Comparison of ENCODE assay signal across 8 mouse cellular contexts in genomic region chr11:31871135-31871541, GRCm38 (mm10). TPM values are rescaled to one million over a fixed set of nuclear protein-coding genes. Genes with fewer than 3 reads are reported as not detected.
DNase-seq lines count a peak whose midpoint lies in the region; ATAC-seq and TF ChIP-seq lines count a peak whose summit lies in the region.

No protein-coding gene starts in this region.

- DNase-seq in MEL (ENCODE audit: low read depth, low spot score) = peak; percentile 64
- DNase-seq in cerebellum, adult 11 months = peak; percentile 63
- DNase-seq in forebrain, embryonic 14.5 days (ENCODE audit: low spot score) = peak; percentile 59
- DNase-seq in heart, postnatal 36 days = peak; percentile 51 to 67
- peak; percentile 64 to 68 for DNase-seq in layer of hippocampus, postnatal 10 days (ENCODE audit: low spot score in 2 of 2)
- peak; percentile 51 for DNase-seq in lung, postnatal 0 days (ENCODE audit: low spot score)
- peak; percentile 38 for DNase-seq in right cerebral cortex, postnatal 25 days
- DNase-seq in urinary bladder, postnatal 4 days (ENCODE audit: low spot score in 2 of 2) = peak; percentile 40 to 62

- H3K27me3 ChIP-seq in MEL (ENCODE audit: control insufficient read depth in 1 of 2, insufficient read depth in 2 of 2, low read length in 2 of 2) = no peaks in the 10 kb centered on the region
- no peaks in the 10 kb centered on the region for H3K27me3 ChIP-seq in forebrain, embryonic 14.5 days (replicated peaks; ENCODE audit: control insufficient read depth, insufficient read depth, low read length)
- no peaks in the 10 kb centered on the region for H3K27me3 ChIP-seq in lung, postnatal 0 days (replicated peaks; ENCODE audit: insufficient read depth, low read length)

- TF ChIP-seq RAD21 in MEL (IDR thresholded peaks at IDR 0.05; ENCODE audit: low read depth, low read length) = no peak

- H3K36me3 ChIP-seq in MEL (ENCODE audit: control insufficient read depth in 1 of 2, insufficient read depth in 2 of 2, low read length in 2 of 2) = peaks cover 0 to 25% of the 10 kb centered on the region in 2 experiments; a peak in 2 of 4 replicates
- H3K36me3 ChIP-seq in forebrain, embryonic 14.5 days (ENCODE audit: control insufficient read depth, insufficient read depth, low read length) = no peaks in the 10 kb centered on the region
- no peaks in the 10 kb centered on the region for H3K36me3 ChIP-seq in lung, postnatal 0 days (ENCODE audit: insufficient read depth, low read length)

- H3K9me3 ChIP-seq in MEL (replicated peaks; ENCODE audit: insufficient read depth, low read length) = no peaks in the 10 kb centered on the region
- H3K9me3 ChIP-seq in forebrain, embryonic 14.5 days (replicated peaks; ENCODE audit: control insufficient read depth, low read length) = no peaks in the 10 kb centered on the region
- no peaks in the 10 kb centered on the region for H3K9me3 ChIP-seq in lung, postnatal 0 days (ENCODE audit: low read length)

- peak overlapping the region; percentile 83 for H3K9ac ChIP-seq in MEL (ENCODE audit: control insufficient read depth, low read depth, low read length, poor library complexity, severe bottlenecking)
- peak overlapping the region; percentile 93 for H3K9ac ChIP-seq in forebrain, embryonic 14.5 days (ENCODE audit: low read length)
- H3K9ac ChIP-seq in lung, postnatal 0 days (replicated peaks; ENCODE audit: low read depth) = peak overlapping the region; percentile 89

- H3K4me2 ChIP-seq in forebrain, embryonic 14.5 days (ENCODE audit: low read length) = peak overlapping the region; percentile 71
- H3K4me2 ChIP-seq in lung, postnatal 0 days (replicated peaks; ENCODE audit: low read depth, low read length) = peak overlapping the region; percentile 85

- intact Hi-C loops in heart, postnatal 36 days (cut with DNase I) = loop anchor here (2.0 to 5.0 kb wide), 3 partner anchors 30 to 194 kb away; no protein-coding TSS in a partner anchor

- peaks cover 13 to 19% of the 10 kb centered on the region in 2 experiments for H3K4me1 ChIP-seq in MEL (ENCODE audit: control insufficient read depth in 1 of 2, insufficient read depth in 2 of 2, low read length in 2 of 2)
- peaks cover 21% of the 10 kb centered on the region for H3K4me1 ChIP-seq in forebrain, embryonic 14.5 days (ENCODE audit: control insufficient read depth, insufficient read depth, low read length)
- peaks cover 14% of the 10 kb centered on the region; the same call in 1 of the 2 replicates for H3K4me1 ChIP-seq in lung, postnatal 0 days (ENCODE audit: insufficient read depth, low read depth, low read length)

- ATAC-seq in forebrain, embryonic 14.5 days = peak; percentile 9
- ATAC-seq in lung, postnatal 0 days = no peak; the same call in none of the 2 replicates

- under 1% methylated on average over 21 of the region's 21 CpGs for WGBS in forebrain, embryonic 14.5 days
- WGBS in lung, postnatal 0 days = 0% methylated on average over 15 of the region's 21 CpGs

- TF ChIP-seq EP300 in MEL (IDR thresholded peaks at IDR 0.05; ENCODE audit: low read depth in 1 of 2, low read length in 2 of 2) = no peak; a peak in 1 of 4 replicates
- no peak for TF ChIP-seq EP300 in lung, postnatal 0 days (IDR thresholded peaks at IDR 0.05)

- H3K27ac ChIP-seq in MEL (ENCODE audit: control insufficient read depth, low read depth, low read length) = peak overlapping the region; percentile 5; the same call in 1 of the 2 replicates
- peak overlapping the region; percentile 94 for H3K27ac ChIP-seq in forebrain, embryonic 14.5 days (ENCODE audit: low read depth, low read length)
- H3K27ac ChIP-seq in lung, postnatal 0 days (ENCODE audit: low read length) = peak overlapping the region; percentile 90

- peak overlapping the region; percentile 83 to 92 for H3K4me3 ChIP-seq in MEL (ENCODE audit: control insufficient read depth in 1 of 2, insufficient read depth in 1 of 2, low read depth in 2 of 2, low read length in 2 of 2)
- H3K4me3 ChIP-seq in forebrain, embryonic 14.5 days (ENCODE audit: low read depth, low read length) = peak overlapping the region; percentile 79
- peak overlapping the region; percentile 88 for H3K4me3 ChIP-seq in lung, postnatal 0 days (ENCODE audit: low read depth, low read length)

- no peak for TF ChIP-seq CTCF in MEL (IDR thresholded peaks at IDR 0.05 in 2 of 3, conservative IDR thresholded peaks at IDR 0.05 in 1 of 3; ENCODE audit: control insufficient read depth in 1 of 3, insufficient read depth in 1 of 3, low read depth in 2 of 3, low read length in 3 of 3, poor library complexity in 1 of 3, severe bottlenecking in 1 of 3)
- TF ChIP-seq CTCF in lung, postnatal 0 days (IDR thresholded peaks at IDR 0.05) = peak; percentile 18; the same call in 1 of the 2 replicates

- H3K79me2 ChIP-seq in MEL (ENCODE audit: control insufficient read depth, insufficient read depth, low read length, poor library complexity) = peaks cover 12% of the 10 kb centered on the region

- TF ChIP-seq POLR2A in MEL (IDR thresholded peaks at IDR 0.05; ENCODE audit: control insufficient read depth in 1 of 2, insufficient read depth in 1 of 2, low read depth in 1 of 2, low read length in 2 of 2, poor library complexity in 1 of 2) = no peak

TF ChIP-seq in MEL, 35 proteins besides CTCF, POLR2A, EP300 and RAD21:
- TF ChIP-seq MAFK (IDR thresholded peaks at IDR 0.05; ENCODE audit: borderline replicate concordance, low read depth, low read length) (no peak), HCFC1 (IDR thresholded peaks at IDR 0.05; ENCODE audit: low read depth, low read length) (no peak), ZC3H11A (IDR thresholded peaks at IDR 0.05; ENCODE audit: low read depth, low read length) (no peak), POLR2AphosphoS2 (IDR thresholded peaks at IDR 0.05; ENCODE audit: low read length) (no peak), UBTF (IDR thresholded peaks at IDR 0.05; ENCODE audit: borderline replicate concordance, insufficient read depth, low read depth, low read length) (no peak), MYC (IDR thresholded peaks at IDR 0.05; ENCODE audit: low read depth, low read length) (no peak), GATA1 (IDR thresholded peaks at IDR 0.05; ENCODE audit: low read depth, low read length) (no peak), SIN3A (IDR thresholded peaks at IDR 0.05; ENCODE audit: low read length) (no peak; the same call in 1 of the 2 replicates), ZNF384 (IDR thresholded peaks at IDR 0.05; ENCODE audit: low read depth, low read length) (no peak), ELF1 (IDR thresholded peaks at IDR 0.05; ENCODE audit: low read depth, low read length) (no peak), GABPA (IDR thresholded peaks at IDR 0.05; ENCODE audit: low read depth, low read length) (no peak), RCOR1 (IDR thresholded peaks at IDR 0.05; ENCODE audit: low read depth, low read length) (no peak), ETS1 (IDR thresholded peaks at IDR 0.05; ENCODE audit: low read depth, low read length) (no peak), USF1 (IDR thresholded peaks at IDR 0.05; ENCODE audit: low read depth, low read length) (no peak), MEF2A (IDR thresholded peaks at IDR 0.05; ENCODE audit: extremely low read depth, insufficient replicate concordance, low read depth, low read length, poor library complexity, severe bottlenecking) (no peak), MXI1 (IDR thresholded peaks at IDR 0.05; ENCODE audit: low read depth, low read length) (no peak; the same call in 1 of the 2 replicates), MAX (IDR thresholded peaks at IDR 0.05; ENCODE audit: low read length) (no peak)

RNA-seq across cellular contexts. Expression of gene Cpeb4, which starts 0.9 kb away (rescaled TPM):
- total RNA-seq in MEL (2012; rRNA removed) = 3.4 and 3.8 TPM in 2 replicates
- 1 to 10 TPM in 1 of 2 experiments, not detected in 1; 4.9 TPM for polyA plus RNA-seq in MEL (2012; ENCODE audit: insufficient read depth in 1 of 2, insufficient read length in 2 of 2, low read depth in 1 of 2, low replicate concordance in 2 of 2, missing spikeins in 1 of 2)
- 18.5 and 23.9 TPM in 2 replicates for polyA plus RNA-seq in forebrain, embryonic 14.5 days (2014; fragmentation: Nextera tagmentation; extraction: Ambion mirVana)
- total RNA-seq in heart, postnatal 36 days (2021) = 100 to 1,000 TPM in 1 of 2 experiments, 10 to 100 TPM in 1; 86.7 to 102 TPM
- total RNA-seq in layer of hippocampus, postnatal 10 days (2021) = 100 to 1,000 TPM; 134 to 142 TPM
- polyA plus RNA-seq in lung, postnatal 0 days (2015; fragmentation: Nextera tagmentation; extraction: Ambion mirVana) = 5.9 and 6.8 TPM in 2 replicates

Comparison
In these comparisons a context has a peak if more than half of its experiments do, and no peak if none do; other contexts are left out.
1. H3K27ac ChIP-seq: peak in every context shown above with its lines; median percentile 94 in forebrain, embryonic 14.5 days; 90 in lung, postnatal 0 days; 5 in MEL.
2. RNA of gene Cpeb4, which starts 0.9 kb away (total RNA-seq): 134 to 142 TPM in layer of hippocampus, postnatal 10 days and 86.7 to 102 TPM in heart, postnatal 36 days; 3.4 to 3.8 TPM in MEL; every median in the first group is over 10 times any median in the second.
3. Peak in every context shown above with its lines, with median percentiles within 50 percentile points of each other: DNase-seq, H3K4me3 ChIP-seq and H3K9ac ChIP-seq.